Mouse (Mus musculus) liver, postnatal 0 days (tissue): Measurements from ENCODE around the gene Kat2a. TPM values are rescaled to one million over a fixed set of nuclear protein-coding genes. Genes with fewer than 3 reads are reported as not detected.
A peak's percentile ranks its signal among the peaks of the same experiment; 100 is the strongest.

Source experiments
- ATAC-seq: fragments of 200-750 bp; cut with Nextera tagmentation; 2 replicates; pipeline ENCODE4 v1.8.0; 2017; ENCODE audit warnings: mild to moderate bottlenecking, moderate library complexity
- DNase-seq: peaks from one replicate; pipeline ENCODE4 v3.0.0-alpha.2; 2016
- H3K27ac ChIP-seq: fragments of 300-500 bp; sonication (generic); 2 replicates; pipeline ENCODE4 v1.5.1; 2014; ENCODE audit warnings: antibody characterized with exemption, moderate library complexity, mild to moderate bottlenecking, low read depth
- H3K27me3 ChIP-seq: fragments of 300-500 bp; sonication (generic); 2 replicates; pipeline ENCODE4 v1.6.1; 2014; ENCODE audit warnings: low read length, control low read depth, mixed read lengths; ENCODE audit not compliant: insufficient read depth
- H3K36me3 ChIP-seq: fragments of 300-500 bp; sonication (generic); replicated peaks from 2 replicates; pipeline ENCODE4 v1.6.1; 2014; ENCODE audit warnings: mild to moderate bottlenecking, control low read depth, low read length, moderate library complexity, mixed read lengths; ENCODE audit not compliant: insufficient read depth
- H3K4me1 ChIP-seq: fragments of 300-500 bp; sonication (generic); 2 replicates; pipeline ENCODE4 v1.6.1; 2014; ENCODE audit warnings: antibody characterized with exemption, mild to moderate bottlenecking, control low read depth; ENCODE audit not compliant: insufficient read depth
- H3K4me2 ChIP-seq: fragments of 300-500 bp; sonication (generic); 2 replicates; pipeline ENCODE4 v1.6.1; 2014; ENCODE audit warnings: low read depth, mild to moderate bottlenecking, low read length, moderate library complexity, mixed read lengths
- H3K4me3 ChIP-seq: fragments of 300-500 bp; sonication (generic); 2 replicates; pipeline ENCODE4 v1.5.1; 2014; ENCODE audit warnings: low read depth, low read length
- H3K9ac ChIP-seq: fragments of 300-500 bp; sonication (generic); replicated peaks from 2 replicates; pipeline ENCODE4 v1.6.1; 2014; ENCODE audit warnings: mild to moderate bottlenecking, moderate library complexity
- H3K9me3 ChIP-seq: fragments of 300-500 bp; sonication (generic); 2 replicates; pipeline ENCODE4 v1.6.1; 2016; ENCODE audit warnings: mild to moderate bottlenecking, control low read depth, low read length, mixed read lengths
- CTCF ChIP-seq: sonication (generic); IDR thresholded peaks from 2 replicates; pipeline ENCODE4 v1.5.1; 2016; ENCODE audit warnings: antibody characterized with exemption, low read depth
- EP300 ChIP-seq: IDR thresholded peaks from 2 replicates; pipeline ENCODE4 v1.6.1; 2016; ENCODE audit warnings: antibody characterized with exemption, low read depth, mild to moderate bottlenecking
- WGBS: fragments of 180-500 bp; shearing (Covaris S2); extraction: QIAGEN DNeasy Blood & Tissue Kit; methylation state at CpG from one replicate; pipeline ENCODE4 v1.1.7; 2014; ENCODE audit not compliant: insufficient replicate concordance; 5-methylcytosine and 5-hydroxymethylcytosine counted together
- polyA plus RNA-seq: library from polyadenylated mRNA; unstranded; fragments of >200 nt; fragmentation: Nextera tagmentation; extraction: Ambion mirVana; gene quantifications from 2 replicates; pipeline ENCODE4 v1.2.1, GENCODE M21; 2015

Gene Kat2a
- polyA plus RNA-seq, 1 experiment from 2014 or later: 9.2 TPM

DNA sequence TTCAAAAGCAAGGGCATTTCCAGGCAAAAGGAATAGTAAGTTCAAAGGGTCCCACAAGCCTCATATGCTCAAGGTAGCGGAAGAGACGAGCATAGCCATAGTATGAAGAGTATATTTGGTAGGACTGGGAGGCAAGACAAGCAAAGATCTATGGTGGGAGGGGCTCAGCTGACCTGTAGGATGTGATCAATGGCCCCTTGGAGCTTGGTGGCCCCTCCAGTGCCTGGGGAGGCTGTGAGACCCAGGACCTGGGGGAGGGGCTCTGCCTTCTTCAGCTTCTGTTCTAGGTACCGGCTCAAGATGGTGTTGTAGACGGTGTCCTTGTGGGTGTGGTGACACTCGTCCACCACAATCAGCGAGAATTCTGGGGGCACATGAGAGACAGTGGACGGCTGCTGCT is 9.4 kb downstream of the Kat2a start:
- no peak for TF ChIP-seq EP300
- TF ChIP-seq CTCF: no peak
- DNase-seq (no peak), ATAC-seq (0 out of 2 replicates have a peak, but pooled peaks have one; percentile 3)
- WGBS: 29% methylated on average over 7 of the region's 7 CpGs
- H3K4me1 ChIP-seq: peaks cover 30% of the 10 kb centered on the region
- H3K27me3 ChIP-seq: no peaks in the 10 kb centered on the region
- no peaks in the 10 kb centered on the region for H3K9me3 ChIP-seq
- H3K36me3 ChIP-seq: peaks cover 23% of the 10 kb centered on the region
- peak overlapping the region; percentile 71 for H3K27ac ChIP-seq
- peak overlapping the region; percentile 55 for H3K4me3 ChIP-seq
- H3K9ac ChIP-seq: peak overlapping the region; percentile 71
- peak overlapping the region; percentile 86 for H3K4me2 ChIP-seq

DNA sequence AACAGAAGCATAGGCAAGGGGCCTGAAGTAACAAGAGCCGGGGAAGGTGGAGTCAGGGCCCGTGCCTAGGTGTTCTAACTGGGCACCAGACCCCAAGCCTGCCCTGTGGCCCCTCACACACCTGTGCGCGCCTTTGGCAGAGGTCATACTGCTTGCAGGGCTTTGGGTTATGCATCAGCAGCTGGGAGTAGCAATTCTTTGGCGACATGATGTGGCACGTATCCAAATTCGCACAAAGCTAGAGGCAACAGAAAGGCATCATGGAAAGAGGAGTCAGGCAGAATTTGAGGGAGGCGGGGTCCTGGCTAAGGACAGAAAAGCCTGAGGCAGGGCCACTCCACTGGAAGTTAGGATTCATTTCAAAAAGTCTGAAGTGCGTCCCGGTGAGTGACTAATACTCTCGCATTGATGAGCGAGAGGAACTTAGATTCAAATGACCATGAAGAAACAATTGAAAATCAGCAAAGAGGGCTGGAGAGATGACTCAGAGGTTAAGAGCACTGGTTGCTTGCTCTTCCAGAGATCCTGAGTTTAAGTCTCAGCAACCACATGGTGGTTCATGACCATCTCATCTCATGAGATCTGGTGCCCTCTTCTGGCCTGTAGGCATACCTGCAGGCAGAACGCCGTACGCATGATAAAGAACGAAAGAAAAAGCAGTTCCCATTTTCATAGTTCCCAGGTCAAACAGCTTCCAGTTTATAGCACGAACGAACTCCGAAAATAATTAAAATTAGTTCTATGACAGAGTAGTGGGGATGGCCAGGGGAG is 10.0 kb downstream of the Kat2a start:
- WGBS: 41% methylated on average over 19 of the region's 19 CpGs
- DNase-seq: peak; percentile 75
- Histone ChIP-seq H3K4me2 (peak overlapping the region; percentile 86), H3K4me3 (peak overlapping the region; percentile 55), H3K36me3 (peaks cover 23% of the 10 kb centered on the region), H3K9ac (peak overlapping the region; percentile 71), H3K27ac (peak overlapping the region; percentile 71), H3K27me3 (no peaks in the 10 kb centered on the region), H3K4me1 (peaks cover 30% of the 10 kb centered on the region), H3K9me3 (no peaks in the 10 kb centered on the region)
- TF ChIP-seq EP300: no peak
- peak; percentile 98 for TF ChIP-seq CTCF
- peak; percentile 65 for ATAC-seq

DNA sequence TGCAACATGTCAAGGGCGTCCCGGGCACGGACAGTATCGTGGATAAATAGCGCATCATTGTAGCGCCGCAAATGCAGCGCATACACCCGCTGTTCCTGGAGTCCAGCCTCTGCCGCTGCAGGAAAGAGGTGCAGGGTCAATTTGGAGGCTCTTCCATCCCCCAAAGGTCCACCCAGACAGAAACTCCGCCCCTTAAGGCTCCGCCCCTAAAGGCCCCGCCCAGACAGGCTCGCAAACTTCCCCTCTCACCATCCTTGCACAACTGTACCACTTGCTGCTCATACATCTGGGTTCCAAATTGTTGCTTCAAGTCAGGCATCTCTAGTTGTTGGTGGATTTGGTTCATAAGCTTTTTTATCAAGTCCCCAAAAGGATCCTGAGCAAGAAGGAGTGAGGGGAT is 11.0 kb downstream of the Kat2a start:
- H3K4me3 ChIP-seq: peak overlapping the region; percentile 33
- no peaks in the 10 kb centered on the region for H3K27me3 ChIP-seq
- TF ChIP-seq CTCF (no peak), EP300 (no peak)
- H3K36me3 ChIP-seq: peaks cover 15% of the 10 kb centered on the region
- H3K27ac ChIP-seq: no peak overlapping the region
- H3K4me2 ChIP-seq: peak overlapping the region; percentile 59
- DNase-seq: peak; percentile 90
- H3K9ac ChIP-seq: no peak overlapping the region
- WGBS: 6% methylated on average over 14 of the region's 14 CpGs
- ATAC-seq: peak; percentile 63
- H3K4me1 ChIP-seq: peaks cover 30% of the 10 kb centered on the region
- no peaks in the 10 kb centered on the region for H3K9me3 ChIP-seq

DNA sequence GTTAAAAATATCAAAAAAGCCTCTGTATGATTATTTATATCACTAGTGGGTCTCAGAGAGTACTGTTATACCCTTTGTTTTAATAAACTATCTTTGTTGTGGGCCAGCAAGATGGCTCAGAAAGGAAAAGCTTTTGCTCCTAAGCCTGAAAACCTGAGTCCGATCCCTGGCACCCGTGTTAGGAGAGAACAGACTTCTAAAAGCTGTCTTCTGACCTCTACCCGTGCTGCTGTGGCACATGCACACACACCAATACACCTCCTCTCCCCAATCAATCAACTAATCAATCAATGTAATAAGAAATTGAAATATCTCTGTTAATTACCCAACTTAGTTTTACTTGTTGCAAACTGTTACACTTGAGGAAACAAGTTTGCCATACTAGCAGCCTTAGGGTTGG is 11.6 kb downstream of the Kat2a start:
- peak overlapping the region; percentile 33; the same call in 1 of the 2 replicates for H3K4me3 ChIP-seq
- peak overlapping the region; percentile 59; the same call in 1 of the 2 replicates for H3K4me2 ChIP-seq
- H3K9ac ChIP-seq: no peak overlapping the region
- H3K27me3 ChIP-seq: no peaks in the 10 kb centered on the region
- no peak overlapping the region for H3K27ac ChIP-seq
- WGBS: 73% methylated on average over 3 of the region's 3 CpGs
- peaks cover 9% of the 10 kb centered on the region for H3K36me3 ChIP-seq
- TF ChIP-seq EP300 (no peak), CTCF (no peak)
- ATAC-seq (no peak), DNase-seq (no peak)
- peaks cover 30% of the 10 kb centered on the region for H3K4me1 ChIP-seq
- no peaks in the 10 kb centered on the region for H3K9me3 ChIP-seq

DNA sequence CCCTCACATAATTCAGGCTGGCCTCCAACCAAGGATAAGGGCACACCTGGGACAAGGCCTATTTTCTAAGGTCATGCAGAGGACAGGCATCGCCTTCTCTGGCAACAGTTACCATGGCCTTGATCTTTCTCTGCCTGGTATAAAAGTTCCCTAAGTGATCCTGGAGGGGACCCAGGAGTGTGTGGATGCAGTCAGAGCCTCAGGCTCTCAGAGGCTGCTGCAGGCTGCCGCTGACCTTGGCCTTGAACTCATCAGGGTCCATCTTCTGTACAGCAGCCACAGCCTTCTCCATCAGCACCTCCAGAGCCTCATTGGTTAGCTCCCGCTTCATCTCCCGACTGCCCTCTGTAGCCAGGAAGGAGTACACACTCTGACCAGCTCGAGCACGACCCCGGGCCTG is 14.3 kb downstream of the Kat2a start:
- Histone ChIP-seq H3K4me2 (no peak overlapping the region), H3K27me3 (no peaks in the 10 kb centered on the region), H3K9ac (no peak overlapping the region), H3K27ac (no peak overlapping the region), H3K9me3 (no peaks in the 10 kb centered on the region), H3K4me1 (peaks cover 15% of the 10 kb centered on the region), H3K36me3 (no peaks in the 10 kb centered on the region; the same call in none of the 2 replicates), H3K4me3 (no peak overlapping the region)
- DNase-seq: no peak
- TF ChIP-seq CTCF (no peak), EP300 (no peak)
- no peak for ATAC-seq
- 78% methylated on average over 7 of the region's 7 CpGs for WGBS

DNA sequence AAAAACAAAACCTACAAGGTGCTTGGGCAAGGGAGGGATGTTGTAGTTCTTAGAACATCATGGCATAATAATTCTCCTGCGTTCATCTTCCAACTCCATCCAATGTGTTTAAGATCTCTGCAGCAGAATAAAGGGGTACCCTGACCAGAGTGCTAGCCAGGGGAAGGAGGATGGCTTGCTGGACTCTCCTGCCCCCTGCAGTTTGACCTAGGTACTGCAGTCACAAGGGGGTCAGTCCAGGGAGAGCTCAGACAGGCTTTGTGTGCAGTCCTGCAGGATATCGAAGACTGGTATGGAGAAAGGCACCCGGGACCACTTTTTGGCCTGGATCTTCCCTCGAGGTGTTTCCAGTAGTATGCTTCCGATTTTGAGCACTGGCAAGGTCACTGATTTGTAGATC is 17.3 kb downstream of the Kat2a start:
- TF ChIP-seq CTCF (peak; percentile 96), EP300 (no peak)
- peaks cover 5% of the 10 kb centered on the region; the same call in 1 of the 2 replicates for H3K27me3 ChIP-seq
- H3K36me3 ChIP-seq: no peaks in the 10 kb centered on the region; the same call in none of the 2 replicates
- peak; percentile 43; the same call in 1 of the 2 replicates for ATAC-seq
- H3K9ac ChIP-seq: no peak overlapping the region
- H3K4me1 ChIP-seq: peaks cover 8% of the 10 kb centered on the region
- no peak overlapping the region for H3K27ac ChIP-seq
- no peaks in the 10 kb centered on the region for H3K9me3 ChIP-seq
- peak; percentile 86 for DNase-seq
- H3K4me3 ChIP-seq: no peak overlapping the region
- no peak overlapping the region for H3K4me2 ChIP-seq
- 31% methylated on average over 5 of the region's 5 CpGs for WGBS
